Mouse (Mus musculus) hematopoietic multipotent progenitor cell, adult 10-12 weeks (in vitro differentiated cells): ENCODE data around the gene Olfr835. TPM values are rescaled to one million over a fixed set of nuclear protein-coding genes. Genes with fewer than 3 reads are reported as not detected.

Experiments used
- polyA plus RNA-seq: library from polyadenylated mRNA; stranded (reverse); fragments of >175 nt; gene quantifications from 2 replicates; pipeline ENCODE4 v1.2.3, GENCODE M21; 2012; ENCODE audit warnings: low replicate concordance

Olfr835 gene
- not detected in 2 replicates for polyA plus RNA-seq

DNA sequence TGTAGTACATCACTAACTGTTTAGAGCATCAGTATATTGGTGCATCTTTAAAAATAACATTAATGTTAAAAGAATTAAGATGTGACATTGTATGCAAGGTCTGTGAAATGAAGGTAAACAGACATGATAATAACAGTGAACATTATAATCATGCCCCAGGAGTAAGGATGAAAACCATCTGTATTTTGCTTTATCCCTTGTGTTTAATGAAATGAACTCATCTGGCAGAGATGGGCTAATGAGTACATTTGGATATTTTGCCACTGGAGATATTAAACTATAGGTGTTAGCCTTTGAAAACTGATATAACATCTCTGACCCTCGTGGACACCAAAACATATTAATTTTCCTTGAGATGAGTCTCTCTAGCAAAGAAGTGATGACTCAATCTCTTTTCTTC is at the start of gene Olfr835:
Olfr835 (plus strand) TSS at position 301 of the 400 bp plus-strand sequence.

DNA sequence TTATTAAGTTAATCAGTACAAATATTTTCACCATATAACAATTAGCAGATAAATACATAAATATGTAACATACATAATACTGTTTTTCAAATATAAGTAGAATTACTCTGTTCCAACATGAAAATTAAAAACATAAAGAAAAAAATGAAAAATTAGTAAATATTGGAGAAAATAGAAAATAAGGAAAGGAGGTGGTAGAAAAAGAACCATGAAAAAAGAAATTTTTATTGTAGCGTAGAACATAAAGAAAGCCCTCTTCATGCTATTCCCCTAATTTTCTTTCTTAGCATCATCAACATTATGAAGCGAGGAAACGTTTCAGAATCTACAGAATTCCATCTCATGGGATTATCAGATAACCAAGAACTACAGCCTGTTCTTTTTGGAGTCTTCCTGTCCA is 44.8 kb upstream of the Olfr835 start, which contains the start of gene Olfr834:
Olfr834 (plus strand) TSS at position 301 of the 400 bp plus-strand sequence.

Other genes with a start within 250 kb of the Olfr835 start
- not detected in 2 replicates for gene Olfr828, start 213.2 kb upstream of the Olfr835 start, polyA plus RNA-seq
- not detected in 2 replicates for gene Olfr829, start 177.8 kb upstream of the Olfr835 start, polyA plus RNA-seq
- gene Olfr830, start 158.0 kb upstream of the Olfr835 start, polyA plus RNA-seq = 0.10 TPM in 1 of 2 replicates, not detected in the other
- not detected in 2 replicates for gene Olfr832, start 95.6 kb upstream of the Olfr835 start, polyA plus RNA-seq
- not detected in 2 replicates for gene Olfr834, start 44.7 kb upstream of the Olfr835 start, polyA plus RNA-seq
- gene Olfr836, start 87.6 kb downstream of the Olfr835 start, polyA plus RNA-seq = not detected in 2 replicates
- not detected in 2 replicates for gene Olfr837, start 103.6 kb downstream of the Olfr835 start, polyA plus RNA-seq
- gene Olfr839-ps1, start 144.6 kb downstream of the Olfr835 start, polyA plus RNA-seq = not detected in 2 replicates
- not detected in 2 replicates for gene Olfr843, start 219.3 kb downstream of the Olfr835 start, polyA plus RNA-seq